Mouse (Mus musculus) embryonic fibroblast, embryonic 13.5 days (primary cell): ENCODE data around the gene Rbm26. TPM values are rescaled to one million over a fixed set of nuclear protein-coding genes. Genes with fewer than 3 reads are reported as not detected.

ENCODE experiments used
- H3K27ac ChIP-seq: 2 replicates; pipeline ENCODE4 v1.5.1; 2012; ENCODE audit warnings: low read length, control low read depth, inconsistent platforms; ENCODE audit not compliant: insufficient read depth
- H3K4me1 ChIP-seq: 2 replicates; pipeline ENCODE4 v1.6.1; 2011; ENCODE audit warnings: low read length; ENCODE audit not compliant: control insufficient read depth, insufficient read depth
- H3K4me3 ChIP-seq: 2 replicates; pipeline ENCODE4 v1.5.1; 2011; ENCODE audit warnings: mild to moderate bottlenecking, control low read depth, low read length; ENCODE audit not compliant: insufficient read depth
- CTCF ChIP-seq: IDR thresholded peaks from 2 replicates; pipeline ENCODE4 v1.5.1; 2011; ENCODE audit warnings: mild to moderate bottlenecking, control low read depth, low read length, moderate library complexity, borderline replicate concordance; ENCODE audit not compliant: insufficient read depth
- POLR2A ChIP-seq: IDR thresholded peaks from 2 replicates; pipeline ENCODE4 v1.6.1; 2011; ENCODE audit warnings: low read depth, mild to moderate bottlenecking, control low read depth, low read length, moderate library complexity
- polyA plus RNA-seq: library from polyadenylated mRNA; stranded (reverse); fragments of >200 nt; gene quantifications from 2 replicates; pipeline ENCODE4 v1.2.4, GENCODE M21; 2011; ENCODE audit warnings: low read depth; ENCODE audit not compliant: missing spikeins, insufficient read length

Gene Rbm26
- polyA plus RNA-seq, result 61.4 and 76.8 TPM in 2 replicates

DNA sequence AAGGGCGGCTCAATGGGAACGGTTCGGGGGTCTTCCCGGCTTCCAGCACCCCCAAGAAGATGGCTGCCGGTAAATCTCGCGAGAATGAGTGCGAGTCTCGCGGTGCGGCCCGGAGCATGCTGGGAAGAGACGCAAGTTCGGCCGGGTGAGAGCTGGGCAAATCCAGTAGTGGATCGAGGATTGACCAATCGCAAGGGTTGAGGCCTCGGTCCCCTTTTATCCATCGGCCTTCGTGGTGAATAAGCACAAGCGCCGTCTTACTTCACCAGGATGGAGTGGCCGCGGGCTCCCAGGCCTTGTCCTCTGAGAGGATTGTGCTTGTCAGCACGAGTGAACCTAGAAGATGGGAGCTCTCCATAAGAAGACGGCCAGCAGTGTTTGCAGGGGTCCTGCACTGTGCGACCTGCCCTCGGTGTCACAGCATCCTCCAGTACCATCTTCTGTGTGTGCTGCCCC, at the start of gene Rbm26:
Gene Rbm26, minus strand, starts transcription at position 90 of the 456 bp plus-strand sequence.
- peak within 1 kb of the TSS; percentile 69 for H3K27ac ChIP-seq
- TF ChIP-seq POLR2A (peak; percentile 89), CTCF (no peak)
- peak within 1 kb of the TSS; percentile 98 for H3K4me3 ChIP-seq
- H3K4me1 ChIP-seq, result peaks cover 5% of the 10 kb centered on the region

DNA sequence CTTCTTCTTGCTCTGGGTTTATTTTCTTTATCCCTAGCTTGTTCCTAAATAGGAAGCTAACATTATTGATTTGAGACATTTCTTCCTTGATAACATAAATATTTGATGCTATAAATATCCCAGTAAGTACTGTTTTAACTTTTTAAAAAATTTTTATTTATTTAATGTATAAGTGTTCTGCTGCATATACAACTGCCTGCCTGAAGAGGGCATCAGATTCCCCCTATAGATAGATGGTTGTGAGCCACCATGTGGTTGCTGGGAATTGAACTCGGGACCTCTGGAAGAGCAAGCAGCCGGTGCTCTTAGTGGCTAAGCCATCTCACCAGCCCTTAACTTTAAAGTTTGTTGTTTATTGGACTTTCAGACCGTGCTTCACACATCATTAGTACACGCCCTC, 48.7 kb upstream of the Rbm26 start:
- Histone ChIP-seq H3K27ac (no peak overlapping the region), H3K4me1 (no peaks in the 10 kb centered on the region), H3K4me3 (no peak overlapping the region)
- TF ChIP-seq POLR2A, result no peak
- no peak for TF ChIP-seq CTCF

DNA sequence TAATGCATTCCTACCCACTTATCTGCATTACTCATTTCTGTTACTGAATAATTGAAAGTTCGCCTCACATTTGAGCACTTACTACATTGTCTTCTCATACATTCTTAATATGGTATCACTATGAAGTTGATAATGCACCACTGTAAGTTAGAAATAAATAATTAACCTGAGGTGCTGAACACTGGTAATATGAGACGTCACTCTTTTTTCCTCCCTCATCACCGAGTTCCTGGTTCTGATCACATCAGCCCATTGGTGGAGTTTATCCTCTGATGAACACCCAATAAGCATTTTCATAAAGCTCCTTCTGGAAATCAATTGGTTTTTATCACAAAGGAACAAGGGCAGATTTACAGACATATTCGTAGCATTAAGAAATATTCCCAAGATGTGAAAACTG, 45.1 kb upstream of the Rbm26 start:
- Histone ChIP-seq H3K4me1 (no peaks in the 10 kb centered on the region), H3K4me3 (no peak overlapping the region), H3K27ac (no peak overlapping the region)
- TF ChIP-seq CTCF, result no peak
- TF ChIP-seq POLR2A, result no peak

DNA sequence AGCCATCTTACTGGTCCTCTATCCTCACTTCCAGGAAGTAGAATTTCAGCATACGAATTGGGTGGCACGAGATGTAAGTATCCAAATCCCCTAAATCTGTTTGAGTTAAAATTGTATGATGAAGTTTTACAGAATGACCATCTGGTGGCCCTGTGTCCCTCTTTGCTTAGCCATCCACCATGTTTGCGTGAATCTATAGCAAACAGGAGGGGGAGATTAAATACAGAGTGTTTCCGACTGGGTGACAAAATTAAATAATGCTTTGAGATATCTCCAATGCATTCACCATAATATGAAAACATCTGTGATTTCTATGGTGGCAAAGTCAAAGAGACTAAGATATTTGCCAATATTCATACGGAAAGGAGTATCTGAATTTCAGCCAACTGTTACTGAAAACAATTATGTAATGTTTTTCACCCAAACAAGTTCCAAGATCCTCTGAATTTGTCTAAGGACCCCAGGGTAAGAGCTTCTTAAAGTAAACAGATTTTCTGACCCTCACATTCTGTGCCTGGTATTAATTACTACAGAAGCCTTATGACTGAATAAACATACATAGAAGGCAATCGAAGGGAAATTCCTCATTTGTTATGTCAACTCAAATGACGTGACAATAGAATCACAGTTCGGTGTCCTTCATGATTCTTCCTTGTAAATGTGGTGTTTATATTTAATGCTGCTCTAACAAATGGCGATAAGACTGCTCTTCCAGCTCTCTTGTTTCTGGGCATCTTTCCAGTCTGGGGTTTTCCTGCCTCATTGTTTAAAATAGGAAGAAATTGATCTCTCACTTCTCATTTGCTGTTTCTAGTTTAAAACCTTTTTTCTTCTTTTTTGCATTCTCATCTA, 42.6 kb upstream of the Rbm26 start:
- no peak for TF ChIP-seq CTCF
- no peak for TF ChIP-seq POLR2A
- Histone ChIP-seq H3K4me1 (no peaks in the 10 kb centered on the region), H3K27ac (no peak overlapping the region), H3K4me3 (no peak overlapping the region)

DNA sequence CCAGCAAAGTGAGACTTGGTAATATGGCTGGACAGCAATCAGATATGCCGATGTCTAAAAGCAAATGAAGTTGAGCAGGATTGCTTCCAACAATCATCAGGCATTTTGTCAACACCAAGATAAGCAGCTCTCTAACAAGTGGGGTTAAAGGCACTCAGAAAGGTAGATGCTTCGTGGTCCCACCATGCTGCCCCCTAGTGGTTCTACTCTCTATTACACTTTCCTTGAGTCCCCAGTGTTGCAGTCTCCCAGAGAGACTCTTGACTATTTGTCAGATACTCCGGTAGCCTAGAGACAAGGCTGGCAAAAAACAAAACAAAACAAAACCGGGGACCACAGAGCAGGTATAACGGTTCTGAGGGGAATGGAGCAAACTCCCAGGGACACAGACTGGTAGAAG, 21.3 kb upstream of the Rbm26 start:
- H3K4me3 ChIP-seq, result no peak overlapping the region
- H3K27ac ChIP-seq, result no peak overlapping the region
- H3K4me1 ChIP-seq, result no peaks in the 10 kb centered on the region
- TF ChIP-seq CTCF (no peak), POLR2A (no peak)

DNA sequence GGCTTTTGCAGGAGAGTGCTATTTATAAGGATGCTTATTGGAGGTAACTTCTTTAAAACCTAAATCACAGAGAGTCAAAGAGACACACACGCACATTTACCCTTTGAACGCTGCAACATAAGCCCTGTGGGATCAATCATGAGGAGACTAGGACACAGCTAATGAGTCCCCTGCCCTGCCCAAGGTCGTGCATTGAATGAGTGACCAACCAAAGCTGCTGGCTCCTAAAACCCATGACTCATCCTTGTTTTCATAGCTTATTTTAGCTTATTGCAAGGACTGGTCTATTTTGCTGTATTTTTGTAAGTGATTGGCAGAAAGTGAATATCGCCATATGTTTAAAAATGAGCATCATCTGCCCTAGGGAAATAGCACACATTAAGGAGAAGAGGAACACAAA, 17.6 kb upstream of the Rbm26 start:
- Histone ChIP-seq H3K27ac (no peak overlapping the region), H3K4me1 (no peaks in the 10 kb centered on the region), H3K4me3 (no peak overlapping the region)
- TF ChIP-seq CTCF (no peak), POLR2A (no peak)

DNA sequence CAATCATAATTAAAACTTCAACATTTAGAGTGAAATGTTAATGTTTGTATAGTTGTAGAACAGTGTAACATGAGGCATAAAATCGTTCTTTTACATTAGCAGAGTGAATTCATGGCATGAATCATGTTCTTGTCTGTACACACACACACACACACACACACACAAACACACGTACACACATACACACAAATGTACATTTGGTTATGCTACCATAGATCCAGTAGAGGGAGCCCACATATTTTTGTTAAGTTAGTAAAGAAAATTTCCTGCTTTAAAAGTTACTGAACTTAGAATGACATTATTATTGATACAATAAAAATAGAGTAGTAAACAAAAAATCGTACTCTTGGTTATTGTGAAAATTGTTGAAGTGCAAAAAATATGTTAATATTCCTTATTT, 7.7 kb upstream of the Rbm26 start:
- H3K4me3 ChIP-seq, result no peak overlapping the region
- no peaks in the 10 kb centered on the region for H3K4me1 ChIP-seq
- no peak for TF ChIP-seq POLR2A
- TF ChIP-seq CTCF, result no peak
- no peak overlapping the region for H3K27ac ChIP-seq

DNA sequence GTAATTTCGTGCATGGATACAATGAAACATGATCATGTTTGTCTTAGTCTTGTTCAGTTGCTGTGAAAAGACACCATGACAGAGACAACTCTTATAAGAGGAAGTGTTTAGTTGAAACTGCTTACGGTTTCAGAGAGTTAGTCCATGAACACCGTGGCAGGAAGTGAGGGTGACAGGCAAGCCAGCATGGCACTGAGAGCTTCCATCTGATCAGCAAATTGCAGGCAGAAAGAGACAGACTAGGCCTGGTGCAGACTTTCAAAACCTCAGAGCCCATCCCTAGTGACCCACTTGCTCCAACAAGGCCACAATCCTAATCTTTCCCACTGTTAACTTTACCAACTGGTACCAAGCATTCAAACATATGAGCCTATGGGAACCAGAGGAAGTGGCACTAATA, 5.7 kb upstream of the Rbm26 start:
- H3K4me1 ChIP-seq, result no peaks in the 10 kb centered on the region
- TF ChIP-seq CTCF (no peak), POLR2A (no peak)
- no peak overlapping the region for H3K27ac ChIP-seq
- no peak overlapping the region for H3K4me3 ChIP-seq

DNA sequence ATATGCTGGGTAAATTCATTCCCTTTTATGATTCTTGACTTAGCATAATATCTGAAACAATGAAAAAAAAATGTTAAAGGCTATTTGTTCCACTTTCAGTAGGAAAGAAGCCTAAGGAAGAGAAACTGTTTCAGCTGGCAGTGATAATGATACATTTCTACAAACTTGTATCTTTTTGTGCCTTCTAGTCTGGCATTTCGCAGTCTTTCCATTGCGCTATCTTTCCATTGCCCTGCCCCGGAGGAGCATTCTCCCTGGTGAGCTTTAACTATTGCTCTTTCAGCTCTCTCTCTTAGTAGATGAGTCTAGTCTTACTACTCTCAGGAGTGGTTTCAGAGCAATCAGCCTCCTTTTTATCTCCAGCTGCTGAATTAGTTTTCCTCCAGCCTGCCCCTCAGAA, 2.6 kb upstream of the Rbm26 start:
- H3K27ac ChIP-seq, result no peak overlapping the region
- TF ChIP-seq POLR2A (no peak), CTCF (no peak)
- H3K4me3 ChIP-seq, result no peak overlapping the region
- peaks cover 5% of the 10 kb centered on the region for H3K4me1 ChIP-seq

DNA sequence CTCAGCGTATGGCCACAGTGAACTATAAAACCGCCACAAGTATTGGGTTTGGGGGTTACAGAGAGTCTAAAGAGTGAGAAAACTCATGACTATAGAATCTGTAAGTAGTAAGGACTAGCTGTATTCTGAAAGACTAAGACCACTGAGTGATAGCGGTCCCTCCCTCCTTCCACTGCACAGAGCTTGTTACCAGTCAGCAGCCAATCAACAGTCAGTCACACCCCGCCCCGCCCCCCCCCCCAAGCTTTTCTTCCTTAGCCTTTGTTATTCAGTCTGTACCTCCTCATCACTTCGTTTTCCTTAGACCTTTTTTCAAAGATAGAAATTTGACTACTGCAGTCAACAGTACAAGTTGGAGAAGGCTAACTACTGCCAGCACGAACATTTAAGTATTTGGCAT, 1.9 kb upstream of the Rbm26 start:
- Histone ChIP-seq H3K4me3 (no peak overlapping the region), H3K4me1 (peaks cover 5% of the 10 kb centered on the region)

More for the DNA sequence above, 1.9 kb upstream of the Rbm26 start:
- TF ChIP-seq CTCF (no peak), POLR2A (no peak)
- H3K27ac ChIP-seq, result no peak overlapping the region
